Mouse (Mus musculus) megakaryocyte progenitor cell, adult 5-6 weeks (primary cell): ENCODE results near the gene Trim46. TPM values are rescaled to one million over a fixed set of nuclear protein-coding genes. Genes with fewer than 3 reads are reported as not detected.
A peak's percentile ranks its signal among the peaks of the same experiment; 100 is the strongest.

ENCODE experiments used
- ATAC-seq: replicated peaks from 2 replicates; pipeline ENCODE4 v1.8.0; 2016; ENCODE audit warnings: mild to moderate bottlenecking, moderate TSS enrichment, inconsistent platforms; ENCODE audit not compliant: poor library complexity
- total RNA-seq, 2 experiments: library from RNA; stranded (forward) in 1 of 2; stranded (reverse) in 1 of 2; fragments of 157-497, 149-512 nt in 1 of 2; fragments of 200-1000 nt in 1 of 2; gene quantifications; 2 replicates each; pipeline versions ENCODE4 v1.2.3 to v1.2.4; 2015 to 2017

The Trim46 gene
- total RNA-seq, 2 experiments from 2014 or later: 0.12 to 1.2 TPM

DNA sequence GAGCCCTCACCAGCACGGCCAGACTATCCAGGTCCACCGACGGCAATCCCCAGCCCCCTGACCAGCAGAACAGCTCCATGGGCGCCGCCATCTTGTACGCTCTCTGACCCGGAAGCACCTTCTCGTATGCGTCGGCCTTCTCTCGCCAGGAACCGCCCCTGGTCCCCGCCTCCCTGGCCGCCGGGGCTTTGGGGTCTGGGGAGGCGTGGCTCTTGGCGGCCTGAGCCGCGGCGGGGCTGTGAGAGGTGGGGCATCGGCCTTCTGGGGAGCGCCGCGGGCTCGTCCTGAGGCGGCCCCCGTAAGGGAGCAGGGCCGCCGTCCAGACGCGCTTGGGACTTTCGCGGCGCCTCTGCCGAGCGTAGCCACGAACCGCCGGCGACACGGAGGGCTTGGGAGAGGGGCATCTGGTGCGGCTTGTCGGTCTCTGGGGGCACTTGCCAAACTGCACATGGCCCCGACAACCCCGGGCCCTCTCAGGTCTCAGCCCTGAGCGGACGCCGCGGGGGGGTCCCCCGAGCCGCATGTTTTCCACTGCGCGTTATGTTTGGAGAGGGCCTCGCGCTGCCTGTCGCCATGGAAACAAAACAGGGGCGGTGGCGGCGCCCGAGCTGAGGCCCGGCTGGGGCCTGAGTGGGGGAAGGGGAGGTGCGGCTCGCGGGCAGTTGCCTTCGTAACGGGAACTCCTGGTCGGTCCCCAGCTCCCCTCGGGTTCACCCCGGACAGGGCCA, 32.1 kb downstream of the Trim46 start:
- ATAC-seq: peak; percentile 84

DNA sequence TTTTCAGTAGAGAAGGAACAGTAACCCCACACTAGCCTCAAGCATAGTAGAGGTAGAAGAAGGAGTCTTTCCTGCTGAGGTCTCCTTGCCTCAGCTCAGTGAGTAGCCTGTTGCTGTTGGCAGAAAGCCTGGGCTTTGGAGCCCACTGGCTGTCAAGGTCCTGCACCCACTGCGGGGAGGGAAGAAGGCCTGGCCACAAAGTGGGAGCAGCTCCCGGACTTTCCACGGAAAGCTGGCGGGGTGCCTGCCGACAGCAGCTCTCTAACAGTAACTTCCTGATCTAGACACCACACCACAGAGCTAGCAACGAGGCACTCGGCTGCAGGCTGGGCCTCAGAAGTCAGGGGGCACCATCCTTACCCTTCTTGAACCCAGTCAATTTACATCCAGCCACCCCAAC, 35.4 kb downstream of the Trim46 start:
- ATAC-seq: no peak

DNA sequence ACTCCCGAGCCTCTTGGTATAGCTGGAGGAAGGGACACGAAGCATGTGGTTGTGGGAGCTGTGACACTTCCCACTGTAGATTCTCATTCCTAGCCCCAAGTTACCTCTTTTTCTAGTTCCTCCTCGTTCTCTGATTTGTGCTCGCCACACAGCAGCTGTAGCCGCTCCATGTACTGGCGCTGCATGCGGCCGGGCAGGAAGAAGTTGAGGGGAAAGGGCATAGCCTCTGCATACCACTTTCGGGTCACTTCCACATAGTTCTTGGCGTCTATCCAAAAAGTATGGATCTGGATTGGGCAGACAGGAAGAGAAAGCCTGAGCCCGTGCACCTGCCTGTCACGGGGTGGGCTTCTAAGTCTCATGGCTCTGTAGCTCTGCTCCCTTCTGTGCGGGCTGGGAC, 35.9 kb downstream of the Trim46 start:
- ATAC-seq: no peak

DNA sequence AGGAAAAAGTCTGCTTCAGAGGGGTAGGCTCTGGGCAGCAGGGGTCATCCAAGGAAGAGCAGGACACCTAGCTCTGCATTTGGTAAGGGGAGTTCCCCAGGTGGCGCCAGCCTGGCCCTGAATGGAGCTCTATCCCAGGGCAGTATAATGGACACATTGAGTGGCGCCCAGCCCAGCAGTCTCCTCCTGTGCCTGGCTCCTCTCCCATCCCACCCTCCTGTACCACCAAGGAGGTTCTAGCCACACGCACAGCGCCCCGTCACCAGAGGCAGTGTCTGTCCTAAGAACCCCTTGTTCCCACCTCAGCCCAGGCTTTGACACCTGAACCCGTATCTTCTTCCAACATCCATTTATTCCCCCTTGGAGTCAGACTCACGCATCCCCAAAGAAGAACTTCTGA, 36.4 kb downstream of the Trim46 start:
- no peak for ATAC-seq

DNA sequence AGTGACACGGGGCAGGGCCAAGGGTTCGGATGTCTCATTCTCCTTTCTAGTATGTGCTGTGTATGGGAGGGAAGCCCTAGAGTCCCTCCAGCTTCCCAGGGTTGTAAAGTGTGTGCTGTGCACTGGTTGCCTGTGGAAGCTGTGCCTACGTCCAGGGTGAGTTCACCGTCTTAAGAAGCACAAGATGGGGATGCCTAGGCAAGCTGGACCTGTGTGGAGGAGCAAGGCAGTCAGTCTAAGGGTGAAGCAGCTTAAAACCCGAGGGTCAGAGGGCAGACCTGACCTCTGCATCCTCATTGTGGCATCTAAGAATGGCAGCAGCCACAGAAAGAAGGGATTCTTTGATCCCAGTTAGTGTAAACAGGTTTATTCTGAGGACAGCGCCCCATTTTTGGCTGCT, 37.4 kb downstream of the Trim46 start:
- ATAC-seq: no peak

DNA sequence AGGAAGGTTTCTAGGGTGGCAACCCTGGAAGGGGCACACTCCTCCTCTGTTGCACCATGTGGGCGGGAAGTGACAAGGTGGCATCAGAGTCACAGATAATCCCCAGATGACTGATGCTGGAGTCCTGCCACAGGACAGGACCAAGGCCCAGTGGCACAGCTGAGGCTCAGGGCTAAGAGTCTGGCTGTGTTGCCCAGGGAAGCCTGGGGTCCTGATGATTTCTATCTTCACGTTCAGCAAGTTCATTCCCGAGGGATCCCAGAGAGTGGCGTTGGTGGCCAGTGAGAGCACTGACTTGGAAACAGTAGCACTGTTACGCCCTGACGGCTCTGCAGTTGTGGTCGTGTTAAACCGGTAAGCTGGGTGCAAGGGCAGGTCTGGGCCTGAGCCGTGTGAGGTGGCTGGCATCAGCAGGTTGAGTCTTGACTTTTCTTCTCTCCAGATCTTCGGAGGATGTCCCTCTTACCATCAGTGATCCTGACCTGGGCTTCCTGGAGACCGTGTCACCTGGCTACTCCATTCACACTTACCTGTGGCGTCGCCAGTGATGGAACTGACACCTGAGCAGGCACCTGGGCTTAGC, 37.9 kb downstream of the Trim46 start:
- no peak for ATAC-seq

DNA sequence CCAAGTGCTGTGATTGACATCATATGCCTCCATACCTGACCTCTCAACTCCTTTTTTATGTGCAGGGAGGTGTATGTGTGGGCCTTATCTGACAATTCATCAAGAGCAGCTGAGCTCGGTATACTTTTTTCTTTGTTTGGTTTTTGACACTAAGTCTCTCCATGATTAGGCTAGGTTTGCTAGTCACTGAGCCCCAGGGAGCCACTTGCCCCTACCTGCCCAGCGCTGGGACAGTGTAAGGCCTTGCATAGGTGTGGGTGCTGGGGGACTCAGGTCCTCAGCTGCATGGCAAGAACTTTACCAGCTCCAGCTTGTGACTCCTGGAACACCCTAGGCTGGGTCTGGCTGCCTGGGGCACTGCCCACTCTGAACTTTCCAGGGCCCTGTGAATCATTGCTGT, 39.4 kb downstream of the Trim46 start:
- ATAC-seq: no peak

DNA sequence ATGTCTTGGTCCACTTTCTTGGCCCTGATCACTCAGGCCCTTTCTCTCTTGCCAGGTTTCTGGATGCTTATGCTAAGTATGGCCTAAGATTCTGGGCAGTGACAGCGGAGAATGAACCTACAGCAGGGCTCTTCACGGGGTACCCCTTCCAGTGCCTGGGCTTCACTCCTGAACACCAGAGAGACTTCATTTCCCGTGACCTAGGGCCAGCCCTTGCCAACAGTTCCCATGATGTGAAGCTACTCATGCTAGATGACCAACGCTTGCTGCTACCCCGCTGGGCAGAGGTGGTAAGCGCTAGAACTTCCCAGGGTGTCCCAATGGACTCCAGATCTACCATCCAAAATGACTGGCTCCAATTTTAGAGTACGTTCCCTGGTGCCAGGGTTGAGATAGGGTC, 40.0 kb downstream of the Trim46 start:
- no peak for ATAC-seq

DNA sequence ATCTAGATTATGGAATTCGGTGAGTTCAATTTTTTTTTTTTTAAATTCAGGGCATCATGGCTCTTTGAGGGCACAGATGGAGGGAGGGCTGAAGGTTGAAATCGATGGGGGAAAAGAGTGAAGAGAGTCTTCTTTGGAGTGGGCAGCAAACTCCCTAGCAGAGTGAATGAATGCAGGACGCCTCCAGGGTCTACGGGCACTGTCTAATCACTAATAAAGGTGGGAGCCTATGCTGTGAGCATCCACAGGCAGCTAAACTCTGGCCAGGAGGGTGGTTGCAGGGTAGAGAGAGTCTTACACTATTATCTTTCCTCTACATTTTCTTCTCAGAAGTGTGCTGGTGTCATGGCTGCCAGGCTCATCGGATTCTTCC, 43.0 kb downstream of the Trim46 start:
- ATAC-seq: no peak

DNA sequence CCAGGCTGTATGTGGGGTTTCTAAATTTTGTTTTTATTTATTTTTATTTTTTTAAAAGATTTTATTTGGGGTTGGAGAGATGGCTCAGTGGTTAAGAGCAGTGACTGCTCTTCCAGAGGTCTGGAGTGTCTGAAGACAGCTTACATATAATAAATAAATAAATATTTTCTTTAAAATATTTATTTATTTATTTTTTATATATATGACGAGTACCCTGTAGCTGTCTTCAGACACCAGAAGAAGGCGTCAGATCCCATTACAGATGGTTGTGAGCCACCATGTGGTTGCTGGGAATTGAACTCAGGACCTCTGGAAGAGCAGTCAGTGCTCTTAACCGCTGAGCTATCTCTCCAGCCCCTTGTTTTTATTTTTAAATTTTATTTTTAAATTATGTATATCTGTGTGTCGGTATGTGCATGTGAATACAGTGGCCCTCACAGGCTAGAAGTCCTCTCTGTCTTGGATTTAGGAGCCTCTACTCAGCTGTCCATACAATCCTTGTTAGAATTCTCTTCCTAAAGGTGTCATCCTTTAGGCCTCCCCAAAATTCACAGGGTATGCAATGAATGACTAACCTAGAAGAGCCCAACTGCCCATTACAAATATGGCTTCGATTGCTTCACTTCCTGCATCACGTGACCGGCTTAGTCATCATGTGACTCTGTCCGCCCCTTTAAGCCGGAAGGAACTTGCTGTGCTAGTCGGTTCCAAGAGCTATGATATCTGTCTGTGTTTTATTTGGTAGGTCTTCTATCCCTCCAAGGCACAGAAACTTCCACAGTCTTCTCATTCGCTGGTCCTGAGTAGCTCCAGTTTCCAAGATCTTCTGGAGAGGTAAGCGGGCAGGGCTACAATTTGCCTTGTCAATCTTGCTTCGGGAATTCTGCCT, 43.6 kb downstream of the Trim46 start, which contains the start of gene Gba:
Gene Gba, plus strand, starts transcription at position 676 of the 889 bp plus-strand sequence.
- ATAC-seq: peak; percentile 93

DNA sequence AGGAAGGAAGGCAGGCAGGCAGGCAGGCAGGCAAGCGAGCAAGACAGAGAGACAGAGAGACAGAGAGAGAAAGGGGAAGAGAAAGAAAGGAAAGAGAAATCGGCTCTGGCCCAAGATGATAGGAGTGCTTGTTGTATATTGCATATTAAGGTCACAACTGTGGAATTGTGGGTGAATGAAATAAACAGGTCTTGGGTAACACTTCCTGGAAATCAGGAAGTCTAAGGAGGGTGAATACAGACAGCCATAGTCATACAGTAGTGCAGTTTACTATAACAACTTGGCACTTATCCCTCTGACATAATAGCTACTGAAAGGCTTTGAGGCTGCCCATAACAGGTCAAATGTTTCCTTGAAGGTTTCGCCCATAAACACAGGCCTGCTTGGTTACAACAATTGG, 46.3 kb downstream of the Trim46 start:
- no peak; the same call in 1 of the 2 replicates for ATAC-seq

DNA sequence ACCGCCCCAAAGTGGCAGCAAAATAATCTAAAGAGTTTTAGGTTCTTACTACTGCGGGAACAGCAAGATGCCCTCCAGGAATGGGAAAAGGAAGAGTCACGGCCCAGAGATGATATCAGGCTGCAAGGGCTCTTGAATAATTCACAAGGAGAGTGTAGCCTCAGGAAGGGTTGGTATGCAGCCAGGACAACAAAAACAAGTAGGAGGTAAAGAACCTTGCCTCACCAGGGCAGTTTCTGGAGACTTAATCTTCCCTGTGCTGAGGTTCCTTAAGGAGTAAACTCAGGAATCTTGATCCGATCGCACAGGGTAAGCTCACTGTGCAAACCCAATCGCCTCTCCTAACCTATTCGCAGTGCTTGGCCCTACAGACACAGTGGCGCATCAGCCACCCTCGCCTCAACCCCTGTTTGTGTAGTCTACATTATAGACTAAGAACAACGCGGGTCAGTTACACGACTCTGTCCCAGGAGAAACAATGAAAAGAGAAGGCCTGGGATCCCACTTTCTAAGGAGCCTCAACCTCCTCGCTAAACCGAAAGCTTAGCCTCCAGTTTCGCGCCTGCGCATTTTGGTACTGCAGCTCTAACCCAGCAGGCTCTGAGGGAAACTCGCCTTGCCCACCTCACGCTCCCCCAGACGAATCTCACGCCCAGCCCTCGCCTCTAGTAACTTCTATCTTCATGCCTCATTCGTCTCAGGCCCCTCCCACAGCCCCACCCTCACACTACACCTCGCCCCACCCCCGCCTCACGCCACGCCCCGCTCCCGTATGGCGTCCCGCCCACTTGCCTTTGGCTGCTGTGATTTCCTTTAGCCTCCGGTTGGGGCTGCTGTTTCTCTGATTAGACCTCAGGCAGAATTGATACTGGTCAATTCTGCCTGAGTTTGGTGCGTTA, 49.9 kb downstream of the Trim46 start:
- ATAC-seq: peak; percentile 95

DNA sequence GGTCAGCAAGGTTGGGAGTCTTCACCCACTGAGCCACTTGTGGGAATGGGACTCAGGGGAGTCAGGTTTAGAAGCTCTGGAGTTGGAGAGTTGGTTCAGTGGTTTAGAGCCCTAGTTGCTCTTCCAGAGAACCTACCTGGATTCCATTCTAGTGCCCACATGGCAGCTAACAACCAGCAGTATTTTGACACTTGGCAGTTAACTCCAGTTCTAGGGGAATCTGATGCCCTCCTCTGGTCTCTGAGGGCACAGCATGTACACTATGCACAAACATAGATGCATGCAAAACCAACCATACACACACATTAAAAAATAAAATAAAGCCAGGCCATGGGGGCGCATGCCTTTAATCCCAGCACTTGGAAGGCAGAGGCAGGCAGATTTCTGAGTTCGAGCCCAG, 52.3 kb downstream of the Trim46 start:
- ATAC-seq: peak; percentile 64

DNA sequence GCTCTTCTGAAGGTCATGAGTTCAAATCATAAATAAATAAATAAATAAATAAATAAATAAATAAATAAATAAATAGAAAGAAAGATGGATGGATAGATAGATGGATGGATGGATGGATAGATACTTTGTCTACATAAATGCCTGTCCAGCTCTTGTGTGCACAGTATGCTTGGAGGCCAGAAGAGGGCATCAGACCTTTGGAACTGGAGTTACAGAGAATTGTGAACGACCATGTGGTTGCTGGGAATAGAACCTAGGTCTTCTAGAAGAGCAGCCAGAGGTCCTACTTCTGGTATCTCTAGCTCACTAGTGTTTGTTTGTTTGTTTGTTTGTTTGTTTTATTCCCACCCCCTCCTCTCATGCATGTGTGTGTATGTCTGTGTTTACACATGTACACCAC, 52.8 kb downstream of the Trim46 start:
- ATAC-seq: no peak

DNA sequence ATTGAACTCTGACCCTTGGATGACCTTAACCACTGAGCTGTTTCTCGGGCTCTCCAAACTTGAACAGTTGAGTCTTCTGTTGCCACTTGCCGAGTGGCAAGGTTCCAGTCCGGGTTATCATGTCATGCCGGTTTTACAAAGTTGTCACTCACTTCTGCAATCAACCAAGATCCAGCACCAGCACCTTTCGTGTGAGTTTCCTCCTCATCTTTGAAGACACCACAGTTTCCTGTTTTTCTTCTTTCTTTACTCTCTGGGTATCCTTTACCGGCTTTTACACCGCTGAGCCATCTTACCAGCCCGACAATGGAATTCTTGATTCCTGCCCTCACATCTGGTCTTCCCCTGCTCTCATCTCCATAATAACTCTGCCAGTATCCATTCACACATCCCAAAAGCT, 55.7 kb downstream of the Trim46 start:
- peak; percentile 20; the same call in 1 of the 2 replicates for ATAC-seq

DNA sequence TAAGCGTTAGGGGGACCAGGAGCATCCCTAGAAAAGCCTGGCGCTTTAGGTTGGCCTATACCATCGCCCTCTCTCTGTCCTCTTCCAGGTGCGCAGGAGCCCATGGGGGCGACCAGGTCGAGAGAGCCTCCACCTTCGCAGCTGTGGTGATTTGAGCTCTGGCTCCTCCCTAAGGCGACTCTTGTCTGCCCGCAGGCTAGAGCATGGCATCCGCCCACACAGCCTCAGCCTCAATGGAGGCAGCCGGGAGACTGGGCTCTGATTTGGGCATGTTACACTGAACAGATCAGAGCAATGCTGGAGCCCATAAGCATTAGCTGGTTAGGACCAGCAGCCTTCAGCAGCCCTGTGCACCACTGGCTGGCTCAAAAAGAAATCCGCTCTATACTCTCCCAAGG, 57.6 kb downstream of the Trim46 start:
- ATAC-seq: no peak

DNA sequence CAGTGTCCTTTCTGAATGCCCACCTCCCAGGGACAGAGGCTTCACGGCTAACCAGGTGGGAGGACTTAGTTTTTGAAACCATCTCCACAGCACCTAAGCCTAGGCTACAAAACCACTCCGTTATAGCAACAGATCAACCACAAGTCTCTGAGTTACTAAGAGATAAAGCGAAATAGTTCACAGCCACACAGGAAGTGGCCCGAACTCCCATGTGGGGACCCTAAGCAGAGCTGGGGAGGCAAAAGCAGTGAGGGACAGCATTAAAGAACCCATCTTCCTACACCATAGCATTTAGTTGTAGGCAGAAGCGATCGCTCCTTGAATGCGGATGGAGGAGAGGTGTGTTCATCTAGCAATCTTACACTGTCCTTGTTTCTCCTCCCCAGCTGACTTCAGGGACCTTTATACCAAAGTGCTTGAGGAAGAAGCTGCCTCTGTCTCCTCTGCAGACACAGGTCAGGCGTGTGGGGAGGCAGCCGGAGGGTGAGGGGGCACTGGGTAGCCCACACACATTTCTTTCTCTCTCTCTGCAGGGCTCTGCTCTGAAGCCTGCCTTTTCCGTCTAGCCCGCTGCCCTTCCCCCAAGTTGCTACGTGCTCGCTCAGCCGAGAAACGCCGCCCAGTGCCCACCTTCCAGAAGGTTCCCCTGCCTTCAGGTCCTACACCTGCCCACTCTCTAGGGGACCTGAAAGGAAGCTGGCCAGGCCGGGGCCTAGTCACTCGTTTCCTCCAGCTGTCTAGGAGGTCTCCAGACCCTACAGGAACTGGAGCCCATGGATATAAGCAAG, 58.2 kb downstream of the Trim46 start:
- ATAC-seq: no peak

DNA sequence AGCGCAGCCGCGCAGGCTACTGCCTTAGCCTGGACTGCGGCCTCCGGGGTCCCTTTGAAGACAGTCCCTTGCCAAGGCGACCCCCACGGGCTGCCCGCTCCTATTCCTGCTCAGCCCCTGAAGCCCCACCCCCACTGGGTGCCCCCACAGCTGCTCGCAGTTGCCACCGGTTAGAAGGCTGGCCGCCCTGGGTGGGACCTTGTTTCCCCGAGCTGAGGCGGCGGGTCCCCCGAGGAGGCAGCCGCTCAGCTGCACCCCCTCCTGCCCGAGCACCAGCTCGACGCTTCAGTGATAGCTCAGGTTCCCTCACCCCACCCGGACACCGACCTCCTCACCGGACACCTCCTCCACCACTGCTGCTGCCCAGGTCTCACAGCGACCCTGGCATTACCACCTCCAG, 58.9 kb downstream of the Trim46 start:
- no peak for ATAC-seq
